Mouse (Mus musculus) neural tube, embryonic 11.5 days (tissue): ENCODE results near the gene Gm5483. TPM values are rescaled to one million over a fixed set of nuclear protein-coding genes. Genes with fewer than 3 reads are reported as not detected.
"Not testable (repeated sequence)": the region's sequence is repeated elsewhere in the genome, so short reads cannot be mapped to it uniquely, and the experiment has no call there.

Experiments
- ATAC-seq: fragments of 200-750 bp; cut with Nextera tagmentation; 2 replicates; pipeline ENCODE4 v1.8.0; 2017; ENCODE audit warnings: moderate number of reproducible peaks, mild to moderate bottlenecking, moderate TSS enrichment, moderate library complexity; ENCODE audit not compliant: insufficient read depth, low FRiP score, low TSS enrichment
- DNase-seq: peaks from one replicate; pipeline ENCODE4 v3.0.0-alpha.2; 2015; ENCODE audit warnings: low spot score
- H3K27ac ChIP-seq: fragments of 300-500 bp; sonication (generic); 2 replicates; pipeline ENCODE4 v1.5.1; 2014; ENCODE audit warnings: low read depth, mild to moderate bottlenecking, low read length
- H3K27me3 ChIP-seq: fragments of 300-500 bp; sonication (generic); 2 replicates; pipeline ENCODE4 v1.6.1; 2014; ENCODE audit warnings: mild to moderate bottlenecking, low read length, mixed read lengths; ENCODE audit not compliant: control insufficient read depth, insufficient read depth
- H3K36me3 ChIP-seq: fragments of 300-500 bp; sonication (generic); 2 replicates; pipeline ENCODE4 v1.6.1; 2014; ENCODE audit warnings: mild to moderate bottlenecking, low read length, moderate library complexity, mixed read lengths; ENCODE audit not compliant: control insufficient read depth, insufficient read depth
- H3K4me1 ChIP-seq: fragments of 300-500 bp; sonication (generic); 2 replicates; pipeline ENCODE4 v1.6.1; 2014; ENCODE audit warnings: low read length, mixed read lengths; ENCODE audit not compliant: control insufficient read depth, insufficient read depth
- H3K4me2 ChIP-seq: fragments of 300-500 bp; sonication (generic); 2 replicates; pipeline ENCODE4 v1.6.1; 2014; ENCODE audit warnings: low read depth, mild to moderate bottlenecking, moderate library complexity
- H3K4me3 ChIP-seq: fragments of 300-500 bp; sonication (generic); 2 replicates; pipeline ENCODE4 v1.5.1; 2014; ENCODE audit warnings: low read depth, low read length
- H3K9ac ChIP-seq: fragments of 300-500 bp; sonication (generic); 2 replicates; pipeline ENCODE4 v1.6.1; 2014; ENCODE audit warnings: mild to moderate bottlenecking, low read length
- H3K9me3 ChIP-seq: fragments of 300-500 bp; sonication (generic); 2 replicates; pipeline ENCODE4 v1.6.1; 2016; ENCODE audit warnings: low read length; ENCODE audit not compliant: control insufficient read depth
- WGBS: fragments of 180-500 bp; shearing (Covaris S2); extraction: QIAGEN DNeasy Blood & Tissue Kit; methylation state at CpG from one replicate; pipeline ENCODE4 v1.1.7; 2014; 5-methylcytosine and 5-hydroxymethylcytosine counted together
- polyA plus RNA-seq: library from polyadenylated mRNA; unstranded; fragments of >200 nt; fragmentation: Nextera tagmentation; extraction: Ambion mirVana; gene quantifications from 2 replicates; pipeline ENCODE4 v1.2.1, GENCODE M21; 2014

Gene Gm5483
- polyA plus RNA-seq, 1 experiment from 2014 or later: not detected

GRCm38 (mm10) chr16:36209967-36210453, 26.0 kb downstream of the Gm5483 start, which contains the start of gene Gm5416:
Gm5416 (plus strand) TSS chr16:36210403.
- no peaks in the 10 kb centered on the region for H3K27me3 ChIP-seq
- no peak for ATAC-seq
- WGBS: 84% methylated on average over 2 of the region's 2 CpGs

DNA sequence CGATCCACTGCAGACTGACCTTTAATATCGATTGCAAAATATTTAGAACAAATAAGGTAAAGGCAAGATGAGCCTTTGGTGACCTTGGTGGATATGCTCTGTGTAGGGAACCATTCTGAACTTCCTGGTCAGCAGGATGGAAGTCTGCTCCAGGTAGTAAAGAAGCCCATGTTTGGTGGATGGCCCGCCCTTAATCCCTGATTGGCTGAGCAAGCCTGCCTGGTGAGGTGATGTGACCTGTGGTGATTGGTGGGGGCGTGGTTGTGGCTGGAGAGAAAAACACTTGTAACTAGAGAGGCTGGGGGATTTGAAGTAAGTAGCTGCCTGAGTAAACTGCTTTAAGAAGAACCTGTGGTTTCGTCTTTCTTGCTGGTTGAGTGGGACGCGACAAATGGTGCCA, 37.2 kb downstream of the Gm5483 start, which contains the start of gene 2010005H15Rik:
2010005H15Rik (plus strand) TSS at position 301 of the 400 bp plus-strand sequence.
- H3K4me3 ChIP-seq, H3K36me3 ChIP-seq, ATAC-seq, H3K27me3 ChIP-seq, H3K4me1 ChIP-seq, H3K27ac ChIP-seq, H3K9ac ChIP-seq, H3K4me2 ChIP-seq, DNase-seq, H3K9me3 ChIP-seq: not testable (repeated sequence)
- WGBS: 88% methylated on average over 7 of the region's 7 CpGs

More at GRCm38 (mm10) chr16:36209967-36210453, 26.0 kb downstream of the Gm5483 start, which contains the start of gene Gm5416:
- no peak for DNase-seq
- Histone ChIP-seq H3K27ac (no peak within 1 kb of the TSS), H3K4me1 (no peaks in the 10 kb centered on the region), H3K9ac (no peak within 1 kb of the TSS), H3K4me3 (no peak within 1 kb of the TSS), H3K4me2 (no peak within 1 kb of the TSS), H3K9me3 (no peaks in the 10 kb centered on the region), H3K36me3 (no peaks in the 10 kb centered on the region)

Other genes with a start within 250 kb of the Gm5483 start
- 3.1 and 3.4 TPM in 2 replicates for gene Parp9, start 245.7 kb upstream of the Gm5483 start, polyA plus RNA-seq
- gene Dtx3l, start 245.1 kb upstream of the Gm5483 start, polyA plus RNA-seq: 1.9 and 3.2 TPM in 2 replicates
- 89.7 and 92.5 TPM in 2 replicates for gene Kpna1, start 205.5 kb upstream of the Gm5483 start, polyA plus RNA-seq
- gene Wdr5b, start 143.0 kb upstream of the Gm5483 start, polyA plus RNA-seq: 10.3 and 11.7 TPM in 2 replicates
- 211 and 230 TPM in 2 replicates for gene Fam162a, start 112.6 kb upstream of the Gm5483 start, polyA plus RNA-seq
- 71.8 and 74.0 TPM in 2 replicates for gene Ccdc58, start 112.5 kb upstream of the Gm5483 start, polyA plus RNA-seq
- not detected in 2 replicates for gene Csta1, start 53.0 kb upstream of the Gm5483 start, polyA plus RNA-seq
- gene Stfa2l1, start 27.4 kb upstream of the Gm5483 start, polyA plus RNA-seq: not detected in 2 replicates
- not detected in 2 replicates for gene Gm5416, start 26.2 kb downstream of the Gm5483 start, polyA plus RNA-seq
- not detected in 2 replicates for gene 2010005H15Rik, start 37.3 kb downstream of the Gm5483 start, polyA plus RNA-seq
- gene Stfa1, start 92.7 kb downstream of the Gm5483 start, polyA plus RNA-seq: 1.9 and 3.6 TPM in 2 replicates
- not detected in 2 replicates for gene BC117090, start 150.1 kb downstream of the Gm5483 start, polyA plus RNA-seq
- gene BC100530, start 183.5 kb downstream of the Gm5483 start, polyA plus RNA-seq: 0.89 and 1.9 TPM in 2 replicates
- gene Stfa2, start 224.2 kb downstream of the Gm5483 start, polyA plus RNA-seq: not detected in 2 replicates